Mouse (Mus musculus) spleen, adult 18-20 months (tissue): Measurements from ENCODE around the gene Mbtd1.

Experiments used
- DNase-seq, 2 experiments: peaks; one replicate each; pipeline ENCODE4 v3.0.0; 2022; ENCODE audit warnings: mixed read lengths in 2 of 2

Gene Mbtd1

DNA sequence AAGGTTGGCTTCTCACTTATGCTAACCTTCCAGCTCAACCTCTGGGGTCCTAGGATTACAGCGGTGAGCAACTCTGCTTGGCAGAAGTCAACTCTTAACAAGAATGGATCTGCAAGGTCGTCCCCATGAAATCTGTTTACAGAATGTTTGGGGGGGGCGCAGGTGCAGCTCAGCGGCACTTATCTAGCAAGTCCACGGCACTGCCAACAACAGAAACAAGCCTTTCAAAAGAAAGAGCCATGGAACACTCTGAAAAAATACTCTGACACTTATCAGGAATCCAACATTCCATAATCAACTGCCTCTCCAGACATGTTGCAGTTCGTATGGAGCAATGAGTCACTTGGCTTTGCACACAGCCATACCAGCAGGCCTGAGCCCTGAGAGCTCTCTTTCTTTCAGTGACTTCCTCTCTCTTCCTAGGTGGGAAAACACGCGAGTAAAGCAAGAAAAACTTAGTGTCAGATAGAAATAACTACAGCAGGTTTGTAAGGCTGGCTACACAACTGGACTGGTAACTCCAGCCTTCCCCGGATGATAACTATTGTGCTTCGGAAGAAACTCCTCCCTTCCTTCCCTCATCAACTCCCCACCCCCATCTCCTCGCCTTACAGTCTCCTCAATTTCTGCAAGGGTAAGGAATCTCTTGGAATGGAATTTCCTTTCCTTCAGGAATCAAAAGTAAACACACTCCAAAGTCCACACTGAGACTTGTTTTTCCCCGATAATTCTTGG, 102.8 kb downstream of the Mbtd1 start:
- no peak for DNase-seq

GRCm38 (mm10) chr11:93994531-93994930, 108.9 kb downstream of the Mbtd1 start:
- DNase-seq, result no peak

GRCm38 (mm10) chr11:93995111-93995719, 109.6 kb downstream of the Mbtd1 start:
- DNase-seq, result peak; percentile 57 to 60

- DNase-seq, result peak; percentile 92 to 93
These were observed 110.2 kb downstream of the Mbtd1 start, which contains the start of gene Spag9 for GRCm38 (mm10) chr11:93995720-93996305. Gene Spag9 (plus strand): TSS chr11:93996091.
